Mouse (Mus musculus) layer of hippocampus, adult 18-20 months (tissue): ENCODE results near the gene Zbtb16. TPM values are rescaled to one million over a fixed set of nuclear protein-coding genes. Genes with fewer than 3 reads are reported as not detected.

Source experiments
- DNase-seq, 2 experiments: peaks; one replicate each; pipeline ENCODE4 v3.0.0; 2022; ENCODE audit warnings: low spot score in 2 of 2
- total RNA-seq, 2 experiments: library from RNA; stranded (reverse); gene quantifications; 2 replicates each; pipeline ENCODE4 v1.2.3; 2021

Gene Zbtb16
- total RNA-seq, 2 experiments from 2014 or later: 142 to 156 TPM

GRCm38 (mm10) chr9:48649098-48649766 is 186.8 kb downstream of the Zbtb16 start:
- peak in 1 of 2 experiments; percentile 2 for DNase-seq

GRCm38 (mm10) chr9:48648285-48649097 is 187.5 kb downstream of the Zbtb16 start:
- peak; percentile 2 to 39 for DNase-seq

DNA sequence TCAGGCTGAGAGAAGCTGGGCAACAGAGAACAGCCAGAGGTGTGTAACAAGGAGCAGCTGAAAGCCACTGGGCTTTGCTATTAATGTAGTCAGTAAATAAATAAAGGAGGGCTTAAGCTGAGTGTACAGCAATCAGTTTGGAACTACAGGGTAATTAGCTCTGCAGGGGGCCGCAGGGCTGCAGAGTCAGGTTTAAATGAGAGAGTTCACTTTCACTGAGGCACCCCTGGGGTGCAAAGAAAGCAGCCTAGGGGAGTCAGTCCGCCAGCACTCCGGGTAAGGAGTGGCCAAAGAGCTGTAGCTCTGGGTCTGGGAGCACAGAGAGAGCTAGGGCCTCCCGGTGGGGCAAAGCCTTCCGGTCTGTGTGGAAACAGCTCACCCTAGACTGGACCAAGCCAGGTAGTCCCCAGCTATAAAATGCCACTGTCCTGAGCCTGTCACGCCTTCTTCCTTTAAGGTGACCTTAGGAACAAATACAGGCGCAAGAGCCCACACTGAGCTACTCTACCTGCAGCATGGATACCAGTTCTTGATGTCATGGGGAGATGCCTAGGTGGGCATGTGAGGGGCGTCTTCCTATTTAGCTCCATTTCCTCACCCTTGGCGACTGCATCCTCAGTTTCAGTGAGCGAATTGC is 188.3 kb downstream of the Zbtb16 start:
- peak in 1 of 2 experiments; percentile 45 for DNase-seq

- DNase-seq: peak; percentile 0 to 30
Observed at GRCm38 (mm10) chr9:48646781-48647647, 189.0 kb downstream of the Zbtb16 start.

- peak; percentile 76 to 91 for DNase-seq
Observed at GRCm38 (mm10) chr9:48646251-48646650, 189.8 kb downstream of the Zbtb16 start.

DNA sequence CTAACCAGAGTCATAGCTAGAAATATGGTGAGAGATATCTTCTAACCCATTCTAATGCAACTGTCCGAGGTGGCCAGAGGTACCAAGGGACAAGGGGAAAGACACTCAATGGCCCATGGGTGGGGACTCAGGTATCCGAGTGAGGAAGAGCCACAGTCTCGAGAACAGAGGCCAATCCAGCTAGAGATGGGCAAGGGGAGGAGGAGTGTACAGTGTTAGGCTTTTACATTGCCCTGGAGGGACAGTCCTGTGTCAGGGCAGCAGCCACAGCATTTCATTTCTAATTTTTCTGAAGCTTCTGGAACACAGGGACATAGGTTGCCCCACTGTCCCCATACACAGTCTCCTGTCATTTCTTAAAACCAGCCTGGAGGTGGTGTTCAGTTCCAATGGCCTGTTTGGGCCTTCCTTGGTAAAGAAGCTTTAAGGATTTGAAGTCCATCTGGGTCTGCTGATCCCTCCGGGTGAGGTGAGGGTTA is 190.3 kb downstream of the Zbtb16 start:
- DNase-seq: no peak

DNA sequence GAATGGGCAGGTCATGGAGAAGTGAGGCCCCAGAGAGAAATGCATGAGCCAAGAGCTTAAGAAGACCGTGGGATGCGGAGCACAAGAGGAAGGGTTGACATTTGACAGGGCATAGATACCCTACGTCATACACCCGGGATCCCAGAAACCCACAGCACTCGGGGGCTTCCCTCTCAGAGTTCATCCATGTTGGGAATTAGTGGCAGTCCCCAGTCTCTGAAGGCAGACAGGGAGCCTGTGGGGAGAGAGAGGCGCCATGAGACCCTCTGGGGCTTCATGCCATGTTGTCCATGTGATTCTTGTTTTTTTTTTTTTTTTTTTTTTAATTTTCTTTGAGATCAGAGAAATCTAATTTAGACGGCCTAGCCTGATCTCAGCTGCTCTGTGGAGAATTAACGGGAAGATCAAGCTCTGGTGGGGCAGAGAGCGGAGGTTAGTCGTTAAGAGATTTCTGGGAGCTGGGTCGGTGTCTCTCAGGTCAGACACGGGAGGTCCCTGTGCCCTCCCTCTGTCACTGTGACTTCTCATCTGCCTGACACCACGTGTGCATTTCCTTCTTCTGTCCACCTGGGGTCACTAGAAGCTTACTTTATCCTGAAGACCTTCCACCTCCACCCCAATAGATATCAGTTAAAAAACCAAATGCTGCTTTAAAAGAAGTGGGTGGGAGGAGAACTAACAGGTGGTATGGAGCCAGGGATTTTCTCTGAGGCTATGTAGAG is 190.9 kb downstream of the Zbtb16 start:
- peak in 1 of 2 experiments; percentile 78 for DNase-seq

- DNase-seq: peak in 1 of 2 experiments; percentile 5
Observed at GRCm38 (mm10) chr9:48644376-48644775, 191.6 kb downstream of the Zbtb16 start.

GRCm38 (mm10) chr9:48641636-48642035 is 194.4 kb downstream of the Zbtb16 start:
- no peak for DNase-seq

DNA sequence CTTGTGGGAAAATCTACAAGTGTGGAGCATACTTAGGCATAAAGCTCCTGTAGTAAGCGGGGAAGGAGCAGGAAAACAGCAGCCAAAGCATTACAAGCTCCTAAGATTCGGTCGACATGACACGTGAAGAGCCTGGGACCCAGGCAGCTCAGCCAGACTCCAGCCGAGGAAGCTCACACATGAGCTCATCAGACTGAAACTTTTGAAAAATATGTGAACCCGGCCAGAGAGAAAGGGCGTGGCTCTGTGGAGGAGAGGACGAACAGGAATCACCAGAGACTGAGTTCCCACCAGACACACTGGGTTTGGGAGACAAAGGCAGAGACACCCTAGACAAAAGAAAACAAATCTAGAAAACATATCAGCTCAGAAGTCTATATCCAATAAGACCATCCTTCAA is 195.1 kb downstream of the Zbtb16 start:
- no peak for DNase-seq

GRCm38 (mm10) chr9:48638176-48638803 is 197.7 kb downstream of the Zbtb16 start:
- DNase-seq: no peak

DNA sequence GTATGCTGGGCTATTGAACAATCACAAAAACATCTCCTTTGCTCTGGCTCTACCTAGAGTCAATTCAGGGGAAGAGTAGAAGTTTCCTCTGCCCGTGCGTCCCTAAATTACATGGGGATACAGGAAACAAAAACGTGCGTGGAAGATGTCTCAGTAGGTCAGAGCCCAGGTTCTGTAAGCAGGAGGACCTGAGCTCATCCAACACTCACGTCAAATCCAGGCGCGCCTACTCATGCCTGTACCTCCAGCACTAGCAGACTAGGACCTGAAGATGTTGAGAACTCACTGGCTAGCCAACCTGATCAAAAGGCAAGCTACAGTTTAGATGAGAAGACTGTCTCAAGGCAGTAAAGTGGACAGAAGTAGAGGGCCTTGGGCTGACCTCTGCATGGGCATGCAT is 198.9 kb downstream of the Zbtb16 start:
- DNase-seq: no peak

DNA sequence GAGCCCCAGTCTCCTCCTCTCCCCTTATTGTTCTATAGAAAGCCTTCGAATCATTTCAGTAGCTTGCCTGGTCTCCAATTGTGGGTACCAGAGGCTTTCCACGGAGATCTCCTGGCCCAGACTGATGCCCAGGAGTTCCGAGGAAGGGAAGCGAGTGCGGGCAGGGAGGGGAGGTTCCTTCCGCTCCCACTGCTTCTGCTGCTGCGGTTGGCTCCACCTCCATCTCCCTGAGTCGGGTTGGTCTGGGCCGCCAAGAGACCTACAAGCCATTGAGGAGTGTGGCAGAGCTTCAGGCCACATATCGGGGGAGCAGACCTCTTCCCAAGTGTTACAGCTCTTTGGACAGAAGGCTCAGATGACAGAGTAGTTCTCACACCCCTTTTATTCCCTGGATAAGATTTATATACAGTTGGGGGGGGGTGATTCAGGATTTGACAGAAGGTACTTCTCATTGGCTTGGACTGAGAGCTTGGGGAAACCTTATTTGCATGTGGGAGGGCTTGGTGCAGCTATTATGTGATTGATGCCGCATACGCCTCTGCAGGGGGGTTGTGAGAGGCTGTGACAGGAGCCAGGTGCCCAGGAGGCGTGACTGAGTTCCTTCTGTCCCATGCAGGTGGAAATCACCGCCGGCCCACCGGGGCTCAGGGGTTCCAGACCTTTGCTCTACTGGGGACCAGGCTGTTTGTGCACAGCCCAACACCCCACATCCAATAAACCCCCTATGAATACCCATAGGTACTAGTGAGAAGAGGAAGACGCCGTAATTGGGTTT is 200.3 kb downstream of the Zbtb16 start:
- DNase-seq: no peak

GRCm38 (mm10) chr9:48633147-48633546 is 202.9 kb downstream of the Zbtb16 start:
- peak in 1 of 2 experiments; percentile 65 for DNase-seq

DNA sequence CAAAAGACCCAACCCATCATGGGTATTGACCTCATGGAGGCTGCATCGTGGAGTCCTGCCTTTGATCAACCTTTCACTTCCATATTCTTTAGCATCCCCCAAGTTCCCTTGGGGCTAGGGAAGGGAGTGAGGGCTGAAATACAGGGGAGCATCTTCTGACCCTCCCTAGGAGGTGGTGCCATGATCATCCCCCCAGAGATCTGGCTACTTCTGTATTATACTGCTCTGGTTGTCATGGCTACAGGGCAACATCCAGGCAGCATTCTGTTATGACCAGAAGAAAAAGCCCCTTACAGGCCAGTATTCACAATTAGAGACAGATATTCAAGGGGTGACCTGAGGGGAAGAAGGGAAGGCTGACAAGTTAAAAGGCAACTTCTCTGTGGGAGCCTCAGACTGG is 216.8 kb downstream of the Zbtb16 start:
- DNase-seq: no peak

- DNase-seq: peak in 1 of 2 experiments; percentile 80
Observed at GRCm38 (mm10) chr9:48618589-48618988, 217.4 kb downstream of the Zbtb16 start.

DNA sequence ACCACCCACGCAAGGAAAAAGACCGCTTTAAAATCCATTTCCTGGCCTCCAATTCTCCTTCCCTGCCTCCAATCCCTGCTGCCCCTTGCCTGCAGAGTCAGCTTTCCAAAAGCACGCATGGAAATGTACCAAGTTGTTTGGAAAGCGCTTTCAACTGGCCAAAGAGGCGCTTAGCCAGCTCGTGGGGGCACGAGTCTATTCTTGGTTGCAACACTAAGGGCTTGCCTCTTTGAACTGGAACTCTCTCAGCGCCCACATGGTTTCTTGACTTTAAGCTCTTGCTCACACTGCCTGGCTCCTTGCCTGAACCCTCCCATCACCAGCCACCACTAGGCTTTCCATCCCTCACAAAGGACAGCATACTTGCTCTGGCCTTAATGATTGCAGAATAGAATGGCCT is 217.9 kb downstream of the Zbtb16 start:
- no peak for DNase-seq

GRCm38 (mm10) chr9:48617511-48618010 is 218.5 kb downstream of the Zbtb16 start:
- no peak for DNase-seq

- no peak for DNase-seq
Observed at GRCm38 (mm10) chr9:48613221-48613620, 222.8 kb downstream of the Zbtb16 start.
